Mouse (Mus musculus) heart, adult 8-10 months (tissue): ENCODE data around the gene Sh3pxd2b. TPM values are rescaled to one million over a fixed set of nuclear protein-coding genes. Genes with fewer than 3 reads are reported as not detected.
A peak's percentile ranks its signal among the peaks of the same experiment; 100 is the strongest.

Experiments
- DNase-seq: peaks from one replicate; pipeline ENCODE4 v3.0.0; 2022; ENCODE audit warnings: low spot score
- total RNA-seq, 4 experiments: library from RNA; stranded (reverse); gene quantifications; 2 replicates each; pipeline ENCODE4 v1.2.4; 2022

Gene Sh3pxd2b
- total RNA-seq, 4 experiments from 2014 or later, result 2.3 to 4.9 (median 3.3) TPM

GRCm38 (mm10) chr11:32373266-32374026 lies 25.8 kb downstream of the Sh3pxd2b start:
- no peak for DNase-seq

GRCm38 (mm10) chr11:32374027-32374589 lies 26.5 kb downstream of the Sh3pxd2b start:
- no peak for DNase-seq

- DNase-seq, result peak; percentile 71
Measured at GRCm38 (mm10) chr11:32375104-32375535, 27.5 kb downstream of the Sh3pxd2b start.

GRCm38 (mm10) chr11:32376086-32376485 lies 28.5 kb downstream of the Sh3pxd2b start:
- DNase-seq, result no peak

GRCm38 (mm10) chr11:32379910-32380309 lies 32.3 kb downstream of the Sh3pxd2b start:
- DNase-seq, result no peak

GRCm38 (mm10) chr11:32383341-32384134 lies 35.9 kb downstream of the Sh3pxd2b start:
- peak; percentile 70 for DNase-seq

GRCm38 (mm10) chr11:32384135-32384801 lies 36.6 kb downstream of the Sh3pxd2b start:
- no peak for DNase-seq

GRCm38 (mm10) chr11:32386043-32386442 lies 38.4 kb downstream of the Sh3pxd2b start:
- no peak for DNase-seq

- DNase-seq, result no peak
Measured at GRCm38 (mm10) chr11:32388064-32388463, 40.4 kb downstream of the Sh3pxd2b start.

- DNase-seq, result no peak
Measured at GRCm38 (mm10) chr11:32393095-32393494, 45.5 kb downstream of the Sh3pxd2b start.

GRCm38 (mm10) chr11:32395791-32396190 lies 48.2 kb downstream of the Sh3pxd2b start:
- DNase-seq, result no peak

- DNase-seq, result peak; percentile 49
Measured at GRCm38 (mm10) chr11:32398446-32398845, 50.8 kb downstream of the Sh3pxd2b start.

GRCm38 (mm10) chr11:32399261-32399660 lies 51.6 kb downstream of the Sh3pxd2b start:
- DNase-seq, result no peak

GRCm38 (mm10) chr11:32402712-32403111 lies 55.1 kb downstream of the Sh3pxd2b start:
- no peak for DNase-seq

GRCm38 (mm10) chr11:32404708-32405107 lies 57.1 kb downstream of the Sh3pxd2b start:
- DNase-seq, result no peak

- no peak for DNase-seq
Measured at GRCm38 (mm10) chr11:32407863-32408262, 60.2 kb downstream of the Sh3pxd2b start.

GRCm38 (mm10) chr11:32409052-32409451 lies 61.4 kb downstream of the Sh3pxd2b start:
- DNase-seq, result no peak

GRCm38 (mm10) chr11:32409823-32410562 lies 62.4 kb downstream of the Sh3pxd2b start:
- DNase-seq, result no peak

- DNase-seq, result no peak
Measured at GRCm38 (mm10) chr11:32420001-32420400, 72.4 kb downstream of the Sh3pxd2b start.

- DNase-seq, result no peak
Measured at GRCm38 (mm10) chr11:32423311-32423710, 75.7 kb downstream of the Sh3pxd2b start.

- DNase-seq, result no peak
Measured at GRCm38 (mm10) chr11:32424600-32424999, 77.0 kb downstream of the Sh3pxd2b start.
